Mouse (Mus musculus) small intestine, adult 2 months (tissue): ENCODE results near the gene Dusp23. TPM values are rescaled to one million over a fixed set of nuclear protein-coding genes. Genes with fewer than 3 reads are reported as not detected.

Source experiments
- H3K27ac ChIP-seq: fragments of 200-500 bp; 2 replicates; pipeline ENCODE4 v1.5.1; 2012; ENCODE audit warnings: low read depth, low read length, control low read depth, inconsistent platforms; ENCODE audit not compliant: insufficient read depth
- H3K27me3 ChIP-seq: fragments of 200-500 bp; 2 replicates; pipeline ENCODE4 v1.6.1; 2012; ENCODE audit warnings: mild to moderate bottlenecking, moderate library complexity, low read length, inconsistent platforms; ENCODE audit not compliant: control insufficient read depth, insufficient read depth
- H3K36me3 ChIP-seq: fragments of 200-500 bp; 2 replicates; pipeline ENCODE4 v1.6.1; 2012; ENCODE audit warnings: mild to moderate bottlenecking, low read length, control low read depth, inconsistent platforms; ENCODE audit not compliant: control insufficient read depth, insufficient read depth
- H3K4me1 ChIP-seq: fragments of 200-500 bp; 2 replicates; pipeline ENCODE4 v1.6.1; 2012; ENCODE audit warnings: low read length, inconsistent platforms, mixed read lengths; ENCODE audit not compliant: control insufficient read depth, insufficient read depth, insufficient read length
- H3K4me3 ChIP-seq: fragments of 200-500 bp; 2 replicates; pipeline ENCODE4 v1.5.1; 2012; ENCODE audit warnings: low read depth, mild to moderate bottlenecking, control low read depth, inconsistent platforms, low read length, moderate library complexity
- CTCF ChIP-seq: fragments of 200-500 bp; IDR thresholded peaks from 2 replicates; pipeline ENCODE4 v1.5.1; 2012; ENCODE audit warnings: low read depth, mild to moderate bottlenecking, control low read depth, inconsistent platforms, low read length, moderate library complexity, mixed read lengths; ENCODE audit not compliant: insufficient replicate concordance, insufficient read length; ENCODE audit errors: extremely low read depth
- POLR2A ChIP-seq: fragments of 200-500 bp; IDR thresholded peaks from 2 replicates; pipeline ENCODE4 v1.6.1; 2012; ENCODE audit warnings: low read depth, mild to moderate bottlenecking, control low read depth, inconsistent platforms, low read length, moderate library complexity
- WGBS: fragments of 180-500 bp; shearing (Covaris S2); methylation state at CpG from one replicate; pipeline ENCODE4 v1.1.7; 2018; 5-methylcytosine and 5-hydroxymethylcytosine counted together
- polyA plus RNA-seq: library from polyadenylated mRNA; depleted of rRNA; stranded (reverse); fragments of >200 nt; gene quantifications from 2 replicates; pipeline ENCODE4 v1.2.3, GENCODE M21; 2012

Gene Dusp23
- polyA plus RNA-seq, 1 experiment, result 14.4 TPM

DNA sequence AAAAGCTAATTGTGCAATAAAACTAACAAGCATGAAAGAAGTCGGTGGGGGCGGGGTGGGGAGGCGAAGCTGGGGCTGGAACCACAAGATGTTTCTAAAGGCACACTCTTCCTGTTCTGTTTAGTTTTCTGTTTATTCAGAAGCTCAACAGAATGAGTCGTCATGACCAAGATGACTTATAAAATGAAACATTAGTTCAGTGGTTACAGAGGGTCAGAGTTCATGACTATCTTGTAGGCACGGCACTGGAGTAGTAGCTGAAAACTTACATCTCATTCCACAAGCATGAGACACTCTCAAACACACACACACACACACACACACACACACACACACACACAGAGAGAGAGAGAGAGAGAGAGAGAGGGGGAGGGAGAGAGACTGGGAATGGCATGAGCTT, 3.5 kb upstream of the Dusp23 start:
- no peak overlapping the region for H3K4me3 ChIP-seq
- TF ChIP-seq CTCF (no peak), POLR2A (no peak)
- no peak overlapping the region for H3K27ac ChIP-seq
- no peaks in the 10 kb centered on the region for H3K4me1 ChIP-seq
- H3K27me3 ChIP-seq, result no peaks in the 10 kb centered on the region
- WGBS, result 32% methylated on average over 5 of the region's 5 CpGs
- no peaks in the 10 kb centered on the region for H3K36me3 ChIP-seq

DNA sequence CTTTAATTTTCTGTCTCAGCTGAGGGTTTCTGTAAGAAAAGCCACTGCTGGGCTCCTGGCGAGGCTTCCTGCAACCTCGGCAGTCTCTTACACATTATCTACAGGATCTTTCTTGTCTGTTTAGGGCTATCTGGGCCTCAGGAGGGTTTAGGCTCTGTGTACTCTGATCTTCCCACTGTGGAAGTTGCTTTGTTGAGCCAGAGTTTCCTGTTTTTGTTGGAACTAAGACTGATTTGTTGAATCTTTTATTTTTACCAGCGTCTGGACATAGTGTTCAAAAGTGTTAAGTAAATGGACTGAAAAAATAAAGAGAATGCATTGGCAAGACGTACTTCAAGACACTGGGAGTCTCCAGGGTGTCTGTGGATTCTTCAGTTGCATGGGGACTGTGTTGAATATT, 2.5 kb upstream of the Dusp23 start:
- H3K27ac ChIP-seq, result no peak overlapping the region
- no peaks in the 10 kb centered on the region for H3K4me1 ChIP-seq
- H3K36me3 ChIP-seq, result no peaks in the 10 kb centered on the region
- TF ChIP-seq CTCF (no peak), POLR2A (no peak)
- H3K4me3 ChIP-seq, result no peak overlapping the region
- WGBS, result 66% methylated on average over 4 of the region's 4 CpGs
- no peaks in the 10 kb centered on the region for H3K27me3 ChIP-seq

DNA sequence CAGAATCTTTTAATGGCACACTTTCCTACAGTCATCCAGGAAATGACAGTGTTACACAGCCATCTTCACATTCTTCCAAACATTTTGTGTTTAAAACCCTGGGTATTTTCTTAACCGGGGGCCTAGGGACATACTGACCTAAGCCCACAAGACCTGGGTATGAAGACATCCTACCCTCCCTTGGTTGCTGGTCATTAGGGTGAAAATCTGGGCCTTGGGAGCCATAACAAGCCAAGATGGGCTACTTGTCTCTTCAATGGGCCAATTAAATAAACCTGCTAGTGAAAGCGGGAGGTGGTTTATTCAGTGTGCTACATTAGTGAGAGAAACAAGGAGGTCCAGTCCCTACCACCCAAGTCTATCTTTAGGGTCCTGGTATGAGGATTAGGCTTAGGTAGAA, 1.4 kb upstream of the Dusp23 start:
- Histone ChIP-seq H3K27ac (no peak overlapping the region), H3K27me3 (no peaks in the 10 kb centered on the region), H3K4me3 (no peak overlapping the region), H3K36me3 (no peaks in the 10 kb centered on the region), H3K4me1 (no peaks in the 10 kb centered on the region)
- WGBS, result 89% methylated on average over 2 of the region's 2 CpGs
- TF ChIP-seq POLR2A, result no peak
- TF ChIP-seq CTCF, result no peak

DNA sequence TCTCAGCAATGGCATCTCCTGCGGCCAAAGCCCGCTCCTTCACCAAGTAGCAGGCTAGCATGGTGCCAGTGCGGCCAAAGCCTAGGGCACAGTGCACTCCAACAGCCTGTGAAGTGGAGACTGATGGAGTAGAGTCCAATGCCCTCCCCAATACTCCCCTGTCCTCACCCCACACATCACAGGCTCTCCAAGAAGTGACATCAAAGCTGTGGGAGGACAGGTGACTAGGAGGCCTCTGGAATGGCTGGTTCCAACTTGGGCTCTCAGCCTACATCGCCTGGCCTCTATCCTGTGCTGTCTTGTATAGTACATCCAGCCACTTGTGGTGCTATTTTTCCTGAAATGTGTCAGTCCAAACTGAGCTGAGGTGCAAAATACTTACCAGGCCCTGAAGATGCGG, 1.0 kb downstream of the Dusp23 start:
- H3K27ac ChIP-seq, result no peak overlapping the region
- WGBS, result 89% methylated on average over 5 of the region's 5 CpGs
- no peak for TF ChIP-seq CTCF
- TF ChIP-seq POLR2A, result no peak
- H3K4me3 ChIP-seq, result no peak overlapping the region
- H3K27me3 ChIP-seq, result no peaks in the 10 kb centered on the region
- H3K36me3 ChIP-seq, result no peaks in the 10 kb centered on the region
- no peaks in the 10 kb centered on the region for H3K4me1 ChIP-seq

DNA sequence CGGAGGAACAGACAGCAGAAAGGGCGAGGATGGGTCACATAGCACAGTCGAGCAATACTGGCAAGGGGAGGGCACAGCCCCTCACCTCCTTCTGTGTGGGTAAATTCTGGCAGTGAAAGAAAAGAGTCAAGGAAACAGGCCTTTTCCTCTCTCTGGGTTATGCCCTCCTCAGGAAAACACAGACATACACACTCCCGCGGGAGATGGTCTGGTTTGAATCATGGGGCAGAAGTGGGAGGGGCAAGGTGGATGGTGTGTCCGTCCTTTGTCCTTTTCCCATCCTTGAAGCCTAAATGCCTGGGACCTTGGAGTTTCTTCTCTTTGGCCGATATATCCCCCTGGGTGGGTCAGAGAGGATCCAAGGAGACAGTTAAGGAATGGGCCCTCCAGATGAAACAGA, 2.9 kb downstream of the Dusp23 start:
- H3K4me1 ChIP-seq, result no peaks in the 10 kb centered on the region
- TF ChIP-seq POLR2A, result no peak
- TF ChIP-seq CTCF, result no peak
- no peaks in the 10 kb centered on the region for H3K36me3 ChIP-seq
- WGBS, result 76% methylated on average over 7 of the region's 7 CpGs
- H3K4me3 ChIP-seq, result no peak overlapping the region
- no peaks in the 10 kb centered on the region; the same call in 1 of the 2 replicates for H3K27me3 ChIP-seq
- H3K27ac ChIP-seq, result no peak overlapping the region

DNA sequence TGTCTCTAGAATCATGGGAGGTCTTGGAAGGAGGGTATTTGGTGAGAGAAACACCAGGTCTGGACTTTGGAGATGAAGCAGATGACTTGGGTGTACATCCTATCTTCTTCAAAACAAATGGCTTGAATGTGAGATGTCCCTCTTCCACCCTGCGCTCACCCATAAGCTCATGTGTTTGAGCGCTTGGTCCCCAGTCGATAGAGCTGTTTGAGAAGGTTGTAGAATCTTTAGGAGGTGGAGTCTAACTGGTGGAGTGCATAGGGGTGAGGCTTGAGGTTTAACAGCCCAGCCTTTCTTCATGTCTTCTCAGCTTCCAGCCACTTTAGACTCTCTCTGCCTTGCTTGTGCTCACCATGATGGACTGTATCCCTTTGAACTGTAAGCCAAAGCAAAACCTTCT, 6.5 kb downstream of the Dusp23 start:
- TF ChIP-seq POLR2A (no peak), CTCF (no peak)
- Histone ChIP-seq H3K27ac (no peak overlapping the region), H3K4me3 (no peak overlapping the region), H3K27me3 (no peaks in the 10 kb centered on the region; the same call in 1 of the 2 replicates), H3K36me3 (no peaks in the 10 kb centered on the region), H3K4me1 (no peaks in the 10 kb centered on the region)
- 92% methylated on average over 3 of the region's 3 CpGs for WGBS

DNA sequence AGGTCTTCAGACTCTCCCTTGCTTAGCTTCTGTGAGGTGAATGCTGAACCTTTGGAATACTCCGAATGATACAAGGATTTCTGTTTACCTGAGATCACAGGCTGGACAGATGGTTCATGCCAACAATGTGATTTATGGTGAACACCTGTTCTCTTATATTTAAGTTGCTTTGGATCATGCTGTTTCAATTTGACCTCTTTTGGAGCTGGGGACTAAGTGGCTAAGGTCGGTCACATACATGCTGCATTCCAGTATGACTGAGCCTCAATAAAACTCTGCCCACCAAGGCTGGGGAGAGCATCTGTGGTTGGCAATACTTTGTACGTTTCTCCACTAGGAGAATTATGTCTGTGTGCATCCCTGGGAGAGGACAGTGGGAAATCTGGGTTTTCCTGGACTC, 8.7 kb downstream of the Dusp23 start:
- 47% methylated on average over 3 of the region's 3 CpGs for WGBS
- Histone ChIP-seq H3K27me3 (no peaks in the 10 kb centered on the region; the same call in 1 of the 2 replicates), H3K4me1 (no peaks in the 10 kb centered on the region), H3K27ac (no peak overlapping the region), H3K36me3 (no peaks in the 10 kb centered on the region), H3K4me3 (no peak overlapping the region)
- no peak for TF ChIP-seq POLR2A
- TF ChIP-seq CTCF, result no peak

DNA sequence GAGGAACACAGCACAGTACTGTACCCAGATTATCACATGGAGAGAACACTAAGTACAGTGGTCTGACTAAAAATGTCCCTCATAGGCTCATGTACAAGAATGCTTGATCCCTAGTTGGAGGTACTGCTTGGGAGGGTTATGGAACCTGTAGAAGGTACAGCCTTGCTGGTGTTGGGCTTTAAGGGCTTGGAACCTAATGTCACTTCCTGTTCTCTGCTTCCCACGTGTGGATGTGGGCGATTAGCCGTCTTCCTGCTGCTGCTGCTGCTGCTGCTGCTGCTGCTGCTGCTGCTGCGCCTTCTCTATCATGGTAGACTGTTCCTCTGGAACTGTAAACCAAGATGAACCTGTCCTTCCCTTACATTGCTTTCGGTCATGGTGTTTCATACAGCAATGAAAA, 9.2 kb downstream of the Dusp23 start:
- Histone ChIP-seq H3K4me3 (no peak overlapping the region), H3K4me1 (no peaks in the 10 kb centered on the region), H3K27me3 (no peaks in the 10 kb centered on the region; the same call in 1 of the 2 replicates), H3K36me3 (no peaks in the 10 kb centered on the region), H3K27ac (no peak overlapping the region)
- TF ChIP-seq POLR2A (no peak), CTCF (no peak)
- 54% methylated on average over 5 of the region's 5 CpGs for WGBS
